Mouse (Mus musculus): ENCODE results near the gene Klhl41.

Klhl41 gene

DNA sequence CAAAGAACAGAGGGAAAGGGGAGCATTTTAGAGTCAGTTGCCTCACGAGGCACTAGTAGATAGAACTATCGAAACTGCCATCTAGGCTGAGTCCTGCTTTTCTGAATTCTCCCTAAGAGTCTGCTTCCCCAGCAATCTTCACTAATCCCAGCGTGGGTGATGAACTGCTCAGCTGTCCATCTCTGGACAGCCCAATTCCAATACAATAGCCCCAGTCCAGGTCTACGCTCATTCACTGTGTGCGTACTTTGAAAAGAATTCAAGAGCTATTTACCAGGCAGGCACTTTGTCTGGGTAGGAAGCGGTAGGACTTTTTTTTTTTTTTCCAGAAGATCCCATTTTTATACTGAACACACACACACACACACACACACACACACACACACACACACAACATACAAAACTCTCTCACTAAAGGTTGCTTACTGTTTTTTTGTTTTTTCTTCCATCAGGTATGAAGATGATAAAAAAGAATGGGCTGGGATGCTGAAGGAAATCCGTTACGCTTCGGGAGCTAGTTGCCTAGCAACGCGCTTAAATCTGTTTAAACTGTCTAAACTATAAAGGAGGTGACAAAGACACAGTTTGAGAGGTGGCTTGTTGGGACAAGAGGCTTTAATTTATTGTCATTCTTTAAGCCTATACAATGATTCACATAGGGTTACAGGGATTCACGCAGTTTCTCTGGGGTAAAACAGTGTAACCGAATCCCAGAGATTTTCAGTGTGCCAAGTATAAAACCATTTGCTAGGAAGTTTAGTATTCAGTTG is 13.3 kb downstream of the Klhl41 start:
- peak; percentile 45 to 49 for DNase-seq (ENCODE audit: low spot score in 2 of 2)

DNA sequence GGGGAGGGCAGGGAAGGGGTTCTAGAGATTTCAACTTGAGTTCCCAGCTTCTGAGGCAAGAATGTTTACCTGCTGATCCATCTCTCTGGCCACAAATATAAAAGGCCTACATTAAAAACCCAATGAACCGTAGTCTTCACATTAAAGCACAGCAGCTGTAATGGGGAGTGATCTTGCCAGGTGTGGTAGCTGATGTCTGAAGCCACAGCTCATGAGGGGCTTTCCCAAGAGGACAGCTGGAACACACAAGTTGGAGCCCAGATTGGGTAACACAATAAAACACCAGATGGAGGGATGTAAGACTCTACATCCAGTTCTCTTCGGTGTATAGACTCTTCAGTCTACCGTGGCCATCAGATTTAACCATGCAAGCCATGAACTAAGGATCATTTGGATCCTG is 14.6 kb downstream of the Klhl41 start:
- no peak for DNase-seq (ENCODE audit: low spot score in 2 of 2)

DNA sequence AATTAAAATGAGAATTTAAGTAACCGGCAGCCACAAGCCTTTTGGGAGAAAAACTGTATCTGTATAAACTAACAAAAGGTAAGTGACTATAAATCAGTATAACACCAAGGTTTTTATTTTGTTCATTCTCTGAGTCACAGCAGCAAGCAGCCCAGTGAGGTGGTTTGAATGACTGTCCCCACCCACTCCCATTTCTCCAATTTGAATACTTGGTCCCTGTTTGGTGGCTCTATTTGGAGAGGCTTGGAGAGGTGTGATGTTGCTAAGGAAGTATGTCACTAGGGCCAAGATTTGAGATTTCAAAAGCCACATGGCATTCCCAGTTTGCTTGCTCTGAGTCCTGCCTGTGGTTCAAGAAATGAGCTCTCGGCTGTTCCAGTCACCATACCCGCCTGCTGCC is 20.3 kb downstream of the Klhl41 start:
- DNase-seq (ENCODE audit: low spot score in 2 of 2): no peak

DNA sequence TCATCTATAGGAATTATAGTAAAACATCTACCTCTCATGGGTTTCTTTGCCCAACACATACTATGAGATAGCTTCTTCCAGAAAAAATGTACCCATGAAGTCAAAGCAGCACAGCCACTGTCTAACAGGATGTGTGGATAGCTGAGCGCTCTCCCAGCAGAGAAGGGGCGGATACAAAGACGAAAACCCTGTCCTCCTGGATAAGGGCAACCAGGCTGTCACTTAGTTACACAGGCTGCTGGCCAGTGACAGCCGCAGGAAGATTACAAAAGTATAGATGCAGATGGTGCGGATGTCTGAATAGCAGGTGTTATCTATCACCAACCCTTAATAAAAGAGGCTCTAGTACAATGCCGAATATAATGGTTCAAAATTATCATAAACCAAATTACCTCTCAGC is 20.9 kb downstream of the Klhl41 start:
- DNase-seq (ENCODE audit: low spot score in 2 of 2): no peak

DNA sequence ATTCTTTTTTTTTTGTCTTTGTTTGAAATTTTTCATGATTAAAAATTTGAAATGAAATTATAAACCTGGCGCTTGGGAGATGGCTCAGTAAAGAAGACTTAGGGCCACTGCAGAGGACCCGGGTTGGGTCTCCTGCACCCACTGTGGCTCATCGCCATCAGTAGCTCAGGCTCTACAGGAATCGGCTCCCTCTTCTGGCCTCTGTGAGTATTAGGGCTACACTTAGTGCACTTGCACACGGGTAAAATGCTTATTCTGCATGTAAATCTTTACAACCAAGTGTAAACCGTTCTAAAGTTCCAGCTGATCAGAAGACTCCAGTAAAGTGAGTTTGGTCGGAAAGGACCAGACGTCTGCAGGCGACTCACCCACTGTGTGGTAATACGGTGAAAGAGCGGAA is 23.6 kb downstream of the Klhl41 start:
- no peak for DNase-seq (ENCODE audit: low spot score in 2 of 2)

DNA sequence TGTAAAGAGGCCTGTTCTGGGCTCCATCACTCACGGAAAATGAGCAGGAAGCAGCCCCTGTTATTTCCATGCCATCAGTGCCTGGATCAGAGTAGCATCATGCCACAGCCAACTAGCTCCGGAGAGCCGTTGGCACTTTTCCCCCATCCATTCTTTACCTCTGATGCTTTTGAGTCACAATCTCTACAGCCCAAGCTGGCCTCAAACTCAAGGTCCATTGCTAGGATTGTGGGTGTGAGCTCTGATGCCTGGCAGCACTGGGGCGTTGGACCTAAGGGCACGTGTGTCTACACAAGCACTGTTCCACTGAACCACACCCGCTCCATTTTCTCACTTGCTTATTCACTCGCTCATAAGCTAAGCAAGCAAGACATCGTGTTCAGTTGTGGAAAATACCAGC is 30.5 kb downstream of the Klhl41 start:
- DNase-seq (ENCODE audit: low spot score in 2 of 2): no peak

DNA sequence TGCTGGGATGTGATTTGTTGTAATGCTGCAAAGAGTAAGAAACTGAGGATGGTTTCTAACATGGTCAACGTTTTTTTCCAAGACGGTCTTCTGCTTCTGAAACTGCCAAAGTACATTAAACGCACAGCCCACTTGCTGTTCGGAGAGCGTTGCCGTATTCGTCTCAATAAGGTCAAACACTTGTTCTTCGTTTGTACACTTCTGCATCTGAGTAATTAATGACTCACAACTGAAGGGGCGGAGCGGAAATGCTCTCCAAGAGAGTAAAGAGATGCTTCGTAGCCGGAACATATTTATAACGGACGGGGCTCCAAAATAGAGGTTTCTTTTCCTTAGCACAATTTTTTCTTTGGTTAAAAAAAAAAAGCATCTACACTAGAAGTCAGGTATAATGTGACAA is 42.3 kb downstream of the Klhl41 start:
- DNase-seq (ENCODE audit: low spot score in 2 of 2): no peak

DNA sequence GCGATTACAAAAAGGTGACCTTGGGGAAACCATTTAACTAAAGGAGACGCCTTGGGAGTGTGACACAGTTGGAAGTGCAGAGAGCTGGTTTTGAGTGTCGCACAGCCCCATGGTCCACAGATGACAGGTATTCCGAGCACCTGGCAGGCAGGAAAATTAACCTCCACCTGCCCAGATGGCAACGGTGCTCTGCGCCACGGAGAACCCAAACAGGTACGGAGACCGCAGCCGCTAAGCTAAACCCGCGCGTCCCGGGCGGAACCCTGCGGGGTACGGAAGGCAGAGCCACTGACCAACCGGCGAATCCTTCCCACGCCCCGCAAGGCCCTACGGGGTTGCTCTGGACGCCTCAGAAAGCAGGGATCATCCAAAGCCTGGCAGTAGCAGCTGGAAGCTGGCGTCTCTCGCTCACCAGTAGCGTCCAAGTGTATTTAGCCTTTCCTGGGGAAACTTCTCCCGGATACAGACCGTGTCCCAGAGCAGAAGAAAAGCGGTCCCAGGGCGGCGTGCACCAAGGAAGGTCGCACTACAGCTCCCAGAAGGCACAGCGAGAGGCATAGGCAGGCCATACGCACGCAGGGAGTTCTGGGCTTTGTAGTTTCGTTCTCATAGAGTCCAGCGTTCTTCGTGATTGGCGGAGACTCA is 43.2 kb downstream of the Klhl41 start, which contains the start of gene Fastkd1:
Gene Fastkd1 (minus strand): TSS at position 536 of the 645 bp plus-strand sequence.
- DNase-seq (ENCODE audit: low spot score in 2 of 2): peak; percentile 93 to 95

DNA sequence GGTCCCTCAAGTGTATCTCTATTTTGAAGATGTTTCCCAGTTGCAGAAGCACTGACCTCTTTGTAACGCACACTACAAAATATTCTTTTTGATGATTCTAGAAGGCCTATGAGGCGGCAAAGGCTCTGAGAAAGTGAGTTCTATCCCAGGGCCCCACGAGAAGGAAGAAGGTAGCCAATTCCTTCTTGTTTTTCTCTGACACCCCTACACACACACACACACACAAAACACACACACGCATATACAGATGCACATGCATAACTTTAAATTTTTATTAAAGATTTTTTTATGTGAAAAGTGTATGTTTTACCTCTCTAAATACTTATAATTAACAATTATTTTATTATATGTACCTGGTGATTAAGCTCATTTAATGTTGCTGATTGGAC is 43.7 kb downstream of the Klhl41 start:
- DNase-seq (ENCODE audit: low spot score in 2 of 2): no peak

DNA sequence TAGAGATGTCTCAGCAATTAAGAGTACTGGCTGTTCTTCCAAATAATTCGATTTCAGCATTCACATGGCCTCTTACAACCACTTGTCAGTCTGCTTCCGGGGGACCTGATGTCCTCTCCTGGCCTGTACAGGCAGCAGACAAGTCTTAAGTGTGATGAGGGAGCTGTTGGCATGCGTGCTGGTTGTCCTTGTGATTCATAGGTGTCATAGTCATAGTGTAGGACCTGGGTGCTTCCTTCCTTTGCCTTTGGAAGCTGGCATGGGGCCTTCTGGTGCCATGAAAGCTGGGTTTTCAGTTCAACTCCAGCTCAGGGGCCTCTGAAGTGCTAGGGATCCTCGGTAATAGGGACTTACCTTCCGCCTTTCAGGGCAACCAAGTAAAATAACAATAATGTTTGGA is 44.2 kb downstream of the Klhl41 start:
- no peak for DNase-seq (ENCODE audit: low spot score in 2 of 2)

DNA sequence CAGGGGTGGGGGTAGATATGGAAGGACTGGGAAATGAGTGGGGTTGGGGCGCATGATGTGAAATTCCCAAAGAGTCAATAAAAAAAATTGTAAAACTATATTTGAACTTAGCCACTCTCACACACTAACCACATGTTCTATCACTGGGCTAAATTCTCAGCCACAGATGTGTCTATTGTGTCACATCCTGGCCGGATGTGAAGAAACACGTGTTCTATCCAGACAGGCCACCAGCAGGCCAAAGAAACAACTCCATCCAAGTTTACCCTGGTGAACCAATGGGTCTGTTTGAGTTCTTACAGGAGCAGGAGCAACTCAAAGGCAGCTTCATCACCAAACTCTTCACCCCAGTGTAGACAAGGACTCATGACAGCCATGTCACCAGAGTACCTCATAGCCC is 46.6 kb downstream of the Klhl41 start:
- no peak for DNase-seq (ENCODE audit: low spot score in 2 of 2)

DNA sequence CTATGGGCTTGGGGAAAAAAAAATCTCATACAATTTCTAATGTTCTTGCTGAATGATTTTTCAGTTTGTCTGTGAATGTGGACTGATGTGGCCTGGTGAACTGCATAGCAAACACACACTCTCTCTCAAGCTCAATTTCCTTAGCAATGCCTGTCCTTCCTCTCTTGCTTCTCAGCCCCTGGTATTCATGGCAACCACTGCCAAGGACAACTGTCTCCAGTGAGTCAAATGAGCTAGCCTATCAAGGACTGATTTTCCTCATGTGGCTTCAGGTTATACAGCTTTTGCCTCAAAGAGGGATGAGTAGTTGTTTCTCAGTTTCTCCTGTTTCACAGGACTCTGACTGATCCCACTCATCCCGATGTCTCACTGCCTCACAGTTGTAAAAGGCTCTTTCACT is 49.2 kb downstream of the Klhl41 start:
- no peak for DNase-seq (ENCODE audit: low spot score in 2 of 2)

DNA sequence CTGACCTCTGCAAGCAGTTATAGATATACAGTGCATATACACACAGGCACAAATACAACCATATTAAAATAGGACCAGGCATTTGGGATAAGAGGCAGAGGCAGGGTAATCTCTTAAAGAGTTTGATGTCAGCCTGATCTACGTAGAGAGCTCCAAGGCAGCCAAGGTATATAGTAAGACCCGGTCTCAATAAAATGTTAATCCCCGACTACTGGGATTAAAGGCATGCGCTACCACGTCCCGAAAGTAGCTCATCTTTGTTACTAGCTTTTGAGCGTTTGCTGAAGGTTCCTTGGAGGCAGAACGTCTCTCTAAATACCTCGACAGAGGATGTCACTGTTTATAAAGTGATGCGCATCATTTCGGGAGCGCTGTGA is 52.3 kb downstream of the Klhl41 start, which contains the start of gene Ppig:
Gene Ppig (plus strand): TSS at position 273 of the 377 bp plus-strand sequence.
- DNase-seq (ENCODE audit: low spot score in 2 of 2): no peak

DNA sequence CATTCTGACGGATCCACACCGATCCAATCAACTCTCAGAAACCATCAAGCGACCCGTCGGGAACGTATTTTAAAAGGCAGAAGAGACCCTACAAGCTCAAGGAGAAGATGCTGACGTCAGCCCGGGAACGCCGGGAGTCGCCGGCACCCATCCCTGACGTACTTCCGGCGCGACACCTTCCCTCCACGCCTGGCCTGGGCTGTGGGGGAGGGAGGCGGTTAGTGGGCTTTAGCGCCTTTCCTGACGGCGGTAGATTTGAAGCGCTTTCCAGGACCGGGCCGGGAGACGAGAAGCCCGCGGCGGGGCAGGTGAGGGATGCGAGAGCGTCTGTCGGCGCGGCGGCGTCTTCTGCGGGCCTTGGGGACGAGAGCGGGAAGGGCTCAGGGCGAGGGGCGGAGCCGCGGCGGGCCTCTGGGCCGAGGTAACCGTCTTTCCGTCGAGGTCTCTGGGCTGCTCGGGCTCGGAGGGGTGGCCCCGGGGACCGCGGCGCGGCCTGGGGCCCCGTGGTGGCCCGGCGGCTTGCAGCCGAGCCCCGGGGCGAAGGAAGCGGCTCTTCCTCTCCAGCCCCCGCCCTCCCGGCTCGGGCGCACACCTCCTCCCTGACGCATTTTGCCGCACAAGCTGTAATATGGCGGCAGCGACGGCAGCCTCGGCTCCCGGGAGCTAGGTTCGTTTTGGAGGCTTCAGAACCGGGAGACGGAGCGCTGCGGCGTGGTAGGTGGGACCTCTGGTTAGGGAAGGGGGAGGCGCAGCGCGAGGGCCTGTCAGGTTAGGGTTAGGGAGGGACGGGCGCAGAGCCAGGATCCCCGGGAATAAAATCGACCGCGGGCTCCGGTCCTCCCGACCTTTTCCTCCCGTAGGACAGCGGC is 53.0 kb downstream of the Klhl41 start:
- peak; percentile 97 to 98 for DNase-seq (ENCODE audit: low spot score in 2 of 2)

DNA sequence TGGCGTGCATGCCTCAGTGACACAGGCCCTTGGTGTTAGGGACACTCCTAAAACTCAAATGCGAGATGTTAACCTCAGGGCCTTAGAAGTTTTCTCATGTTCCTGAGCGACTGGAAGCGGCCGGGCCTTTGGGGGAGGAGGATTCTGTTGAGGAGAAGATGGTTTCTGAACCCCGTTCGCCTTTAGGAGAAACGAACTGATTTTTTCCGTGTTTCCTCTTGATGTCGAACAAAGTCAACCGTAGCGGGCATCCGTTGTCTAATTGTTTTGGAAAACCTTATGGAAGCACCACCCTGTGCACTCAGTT is 53.6 kb downstream of the Klhl41 start:
- no peak for DNase-seq (ENCODE audit: low spot score in 2 of 2)

Data from right cerebral cortex, postnatal 10 days (tissue).